Mouse (Mus musculus): ENCODE results near the gene Pctp.

Pctp gene

DNA sequence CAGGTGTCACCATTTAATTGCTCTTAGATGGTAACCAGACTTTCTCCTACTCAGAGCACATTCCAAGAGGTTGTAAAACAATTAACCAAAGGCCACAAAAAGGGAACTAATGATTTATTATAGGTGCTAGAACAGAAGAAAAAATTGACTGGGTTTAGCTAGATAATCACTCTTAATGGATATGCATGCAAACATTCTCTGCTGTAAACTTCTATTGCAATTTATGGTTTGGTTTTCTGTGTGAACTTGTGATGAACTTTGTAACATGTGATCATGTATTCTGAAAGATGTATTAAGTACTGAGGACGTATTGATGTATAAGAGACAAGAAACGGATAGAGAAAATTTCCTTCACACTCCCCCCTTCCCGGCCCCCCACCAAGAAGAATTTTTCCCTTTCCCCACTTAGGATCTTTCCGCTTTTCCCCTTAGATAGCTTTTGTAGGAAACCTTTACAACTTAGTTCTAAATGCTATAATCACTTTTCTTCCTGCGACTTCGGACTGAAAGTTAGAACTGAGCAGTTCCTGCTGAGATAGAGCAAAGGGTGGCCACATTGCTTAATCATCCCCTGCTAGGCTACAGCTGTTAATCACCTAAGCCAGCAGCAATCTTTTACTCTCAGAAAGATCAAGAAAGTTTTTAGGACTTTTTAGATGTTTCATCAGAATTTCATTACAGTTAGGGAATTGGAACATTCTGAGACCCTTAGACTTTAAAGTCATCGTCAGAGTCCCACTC is 5.3 kb upstream of the Pctp start:
- in situ Hi-C loops (cut with MboI; ENCODE audit: low sequenced_read_pairs), result no loop called here

DNA sequence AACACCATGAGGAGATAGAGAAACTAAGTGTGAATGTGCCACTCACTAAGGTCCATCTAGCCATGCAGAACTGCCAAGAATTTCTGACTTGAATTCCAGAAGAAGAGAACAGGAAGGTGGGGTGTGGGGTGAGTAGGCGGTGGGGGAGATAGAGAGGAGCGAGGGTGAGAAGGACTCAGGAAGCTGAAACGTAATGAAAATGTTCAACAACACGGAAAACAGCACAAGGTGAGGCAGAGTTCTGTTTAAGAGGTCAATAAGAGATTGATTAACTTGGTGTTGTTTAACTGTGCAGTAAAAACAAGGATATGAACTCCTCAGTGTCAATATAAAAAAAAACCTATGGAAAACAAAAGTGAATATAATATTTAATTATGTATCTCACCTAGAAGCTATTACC is 3.4 kb upstream of the Pctp start:
- in situ Hi-C loops (cut with MboI; ENCODE audit: low sequenced_read_pairs), result no loop called here

DNA sequence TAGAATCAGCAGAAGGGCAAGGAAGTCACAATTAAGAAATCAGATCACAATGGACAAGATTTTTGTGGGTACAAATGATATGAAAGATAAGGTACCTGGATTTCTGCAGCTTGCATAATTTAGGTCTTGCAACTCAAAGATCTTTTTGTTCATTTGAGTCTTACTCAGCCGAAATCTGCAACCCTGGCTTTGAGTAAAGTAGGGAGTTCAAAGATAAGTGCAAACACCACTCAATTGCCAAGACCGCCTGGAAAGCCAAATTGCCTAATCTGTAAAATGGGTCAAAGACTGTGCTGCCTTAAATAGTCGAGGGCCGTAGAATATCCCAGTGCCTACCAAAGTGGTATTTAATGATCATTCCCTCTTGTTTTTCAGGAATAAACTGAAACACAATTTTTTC is 692 bp upstream of the Pctp start:
- in situ Hi-C loops (cut with MboI; ENCODE audit: low sequenced_read_pairs), result no loop called here

DNA sequence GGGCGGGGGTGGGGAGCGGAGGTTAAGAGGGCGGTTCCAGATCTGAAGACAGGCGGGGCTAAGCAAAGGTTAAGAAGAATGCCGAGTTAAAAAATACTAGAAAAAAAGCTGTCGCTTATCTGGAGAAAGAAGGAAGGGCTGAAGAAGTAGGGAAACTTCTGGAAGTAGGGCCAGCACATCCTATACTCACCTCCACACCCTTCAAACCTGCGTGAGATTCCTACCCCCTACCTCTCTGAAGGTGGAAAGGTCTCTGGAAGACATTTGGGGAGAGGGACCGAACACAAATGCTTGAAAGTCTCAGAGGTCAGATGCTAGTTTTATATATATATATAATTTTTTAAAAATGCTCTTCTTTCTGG is 274 bp upstream of the Pctp start:
- in situ Hi-C loops (cut with MboI; ENCODE audit: low sequenced_read_pairs), result no loop called here

DNA sequence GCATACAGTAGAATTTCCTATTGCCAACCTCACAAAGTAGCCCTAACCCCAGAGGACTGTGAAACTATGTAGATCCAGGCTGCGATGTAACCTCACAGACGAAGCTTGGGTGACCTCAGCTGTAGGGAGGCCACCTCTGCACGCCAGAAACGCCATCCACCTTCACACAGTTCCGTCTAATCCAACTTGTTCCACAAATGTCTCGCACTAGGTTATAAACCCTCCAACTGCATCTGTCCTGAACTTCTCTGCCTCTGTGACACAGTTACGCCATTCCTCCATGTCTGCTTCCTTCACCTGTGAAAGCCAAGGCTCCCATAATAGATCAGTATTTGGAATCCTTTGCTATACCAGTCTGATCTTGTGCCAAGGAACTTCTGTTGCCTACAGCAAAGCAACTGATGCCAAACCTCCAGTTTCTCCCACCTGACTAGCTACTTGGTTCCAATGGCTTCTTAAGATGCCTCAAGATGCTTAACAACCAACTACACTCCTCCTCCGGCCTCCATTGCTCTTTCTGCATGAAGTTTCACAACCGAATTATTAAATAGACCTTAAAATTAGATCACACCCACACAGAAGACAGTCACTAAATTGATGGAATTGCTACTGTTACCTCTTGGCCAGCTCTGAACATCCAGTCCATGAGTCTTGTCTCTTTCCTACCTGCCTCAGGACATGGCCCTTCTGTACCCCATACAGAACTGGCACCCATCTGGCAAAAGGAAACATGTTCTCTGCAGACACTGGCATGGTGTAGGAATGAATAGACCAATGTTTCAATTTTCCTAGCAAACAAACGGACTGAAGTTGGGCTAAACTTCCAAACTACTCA is 1.1 kb downstream of the Pctp start:
- in situ Hi-C loops (cut with MboI; ENCODE audit: low sequenced_read_pairs), result no loop called here

DNA sequence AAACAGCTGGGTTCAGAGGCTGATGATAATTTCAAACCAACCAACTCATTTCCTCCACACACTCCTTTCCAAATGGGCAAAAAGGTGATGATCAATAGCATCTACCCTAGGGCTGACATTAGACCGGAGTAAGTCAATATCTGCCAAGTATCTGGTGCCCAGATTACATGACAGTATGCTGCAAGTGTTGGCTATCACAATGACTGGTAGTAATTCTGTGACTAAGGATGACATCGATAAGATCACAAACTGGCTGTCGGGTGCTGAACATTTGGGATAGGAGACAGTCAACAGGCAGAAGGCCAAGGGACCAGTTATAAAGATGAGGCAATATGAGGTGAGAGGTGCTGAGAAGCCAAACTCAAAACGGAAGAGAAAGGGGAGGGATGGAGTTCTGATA is 2.0 kb downstream of the Pctp start:
- in situ Hi-C loops (cut with MboI; ENCODE audit: low sequenced_read_pairs), result no loop called here

DNA sequence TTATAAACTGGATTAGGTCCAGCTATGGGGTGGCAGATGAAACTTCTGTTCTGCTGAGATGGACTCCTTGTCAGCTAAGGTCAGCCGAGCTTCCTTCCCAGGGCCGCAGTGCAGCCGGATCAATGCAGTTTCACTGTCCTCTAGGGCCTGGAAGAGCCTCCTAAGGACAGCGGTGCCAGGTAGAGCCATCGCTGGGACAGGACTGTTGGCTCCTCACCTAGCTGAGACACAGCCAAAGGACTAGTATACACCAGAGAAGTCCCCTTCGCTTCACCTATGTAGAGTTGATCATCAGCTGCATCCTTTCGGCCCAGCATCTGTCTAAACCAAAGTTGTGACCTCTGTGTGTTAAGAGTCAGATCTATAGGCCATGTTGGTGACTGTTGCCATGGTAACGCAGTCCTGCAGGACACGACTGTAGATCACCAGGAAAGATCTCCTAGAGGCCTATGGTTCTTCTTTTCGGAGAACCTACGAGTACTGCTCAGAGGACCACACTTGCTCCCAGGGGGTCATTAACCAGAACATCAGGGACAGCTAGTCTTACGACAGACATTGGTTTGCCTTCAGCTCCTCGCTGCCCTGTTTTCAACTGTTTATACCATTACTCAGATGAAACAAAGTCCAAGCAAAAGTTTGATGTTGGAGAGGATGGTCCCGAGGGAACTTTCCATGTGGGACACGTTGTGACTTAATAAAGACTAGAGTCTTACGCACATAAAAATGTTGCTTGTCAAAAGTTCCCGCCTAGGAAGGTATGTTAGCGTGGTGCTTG is 3.5 kb downstream of the Pctp start:
- in situ Hi-C loops (cut with MboI; ENCODE audit: low sequenced_read_pairs), result loop anchor here (10.0 to 25.0 kb wide), 2 partner anchors 166 to 613 kb away; no protein-coding TSS in a partner anchor

DNA sequence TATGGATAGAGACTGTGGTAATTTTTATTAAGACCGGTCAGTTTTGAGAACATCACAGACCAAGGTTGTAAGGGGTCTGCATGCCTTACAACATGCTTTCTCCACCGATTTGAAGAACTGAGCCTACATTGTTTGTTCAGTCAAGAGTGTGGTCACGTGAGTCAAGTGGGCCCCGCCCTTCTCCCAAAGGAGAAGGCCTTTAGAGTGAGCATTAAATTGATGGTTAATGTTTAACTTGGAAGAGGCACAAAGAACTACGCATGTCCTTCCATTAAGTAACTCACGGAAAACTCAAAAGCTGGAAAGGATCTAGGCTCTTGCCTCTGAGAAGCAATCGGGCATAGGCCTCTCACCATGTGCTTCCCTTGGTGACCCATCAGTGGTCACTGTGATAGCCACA is 5.8 kb downstream of the Pctp start:
- in situ Hi-C loops (cut with MboI; ENCODE audit: low sequenced_read_pairs), result loop anchor here (10.0 to 25.0 kb wide), 2 partner anchors 168 to 615 kb away; no protein-coding TSS in a partner anchor

DNA sequence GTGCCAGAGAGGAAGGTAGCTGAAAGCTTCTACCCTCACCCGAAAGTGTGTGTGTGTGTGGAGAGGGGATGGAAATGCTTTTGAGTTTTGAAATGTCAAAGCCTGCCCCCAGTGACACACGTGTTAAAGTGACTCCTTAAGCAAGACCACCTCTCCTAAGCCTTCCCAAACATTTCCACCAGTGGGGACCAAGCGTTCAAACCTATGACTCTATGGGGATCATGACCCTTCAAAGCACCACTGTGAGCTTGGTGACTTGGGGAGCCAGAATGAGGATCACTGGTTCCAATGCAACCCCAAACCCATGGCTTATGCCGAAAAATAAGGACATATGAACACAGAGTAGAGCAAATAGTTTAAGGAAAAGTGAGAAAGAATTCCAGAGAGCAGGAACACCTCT is 6.3 kb downstream of the Pctp start:
- in situ Hi-C loops (cut with MboI; ENCODE audit: low sequenced_read_pairs), result loop anchor here (10.0 to 25.0 kb wide), 2 partner anchors 168 to 616 kb away; no protein-coding TSS in a partner anchor

DNA sequence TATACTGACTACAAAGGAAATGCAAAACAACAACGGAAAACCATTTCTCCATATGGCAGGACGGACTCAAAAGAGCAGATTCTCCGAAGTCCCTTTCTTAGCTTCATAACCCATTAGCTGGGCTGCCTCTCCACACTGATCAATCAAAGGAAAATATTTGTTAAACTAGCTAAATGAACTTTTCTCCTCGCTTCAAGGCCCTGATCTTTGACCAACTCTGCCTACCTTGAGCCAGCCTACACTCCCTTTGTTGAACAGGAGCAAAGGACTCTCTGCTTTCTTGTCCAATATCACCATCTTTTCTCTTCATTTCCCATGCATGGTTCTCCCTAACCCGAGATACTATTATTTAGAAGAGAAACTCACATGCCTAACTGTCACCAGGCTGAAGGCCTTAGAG is 7.1 kb downstream of the Pctp start:
- in situ Hi-C loops (cut with MboI; ENCODE audit: low sequenced_read_pairs), result loop anchor here (10.0 to 25.0 kb wide), 2 partner anchors 169 to 617 kb away; no protein-coding TSS in a partner anchor

DNA sequence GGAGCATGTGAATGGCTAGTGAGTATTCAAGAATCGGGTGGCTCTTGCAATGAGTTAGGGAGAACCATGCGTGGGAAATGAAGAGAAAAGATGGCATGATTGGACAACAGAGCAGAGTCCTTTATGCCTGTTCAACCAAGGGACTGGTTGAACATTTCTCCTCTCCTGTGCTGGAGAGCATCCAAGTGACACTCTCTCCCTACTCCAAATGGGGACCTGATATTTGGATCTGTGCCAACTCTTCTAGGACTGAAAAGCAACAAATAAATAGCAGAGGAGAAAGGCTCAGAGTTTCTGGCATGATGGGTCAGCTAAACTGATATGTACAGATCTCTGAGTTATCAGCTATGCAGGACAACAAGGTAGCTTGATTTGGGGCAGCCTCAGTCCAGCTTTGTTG is 8.0 kb downstream of the Pctp start:
- in situ Hi-C loops (cut with MboI; ENCODE audit: low sequenced_read_pairs), result loop anchor here (10.0 to 25.0 kb wide), 2 partner anchors 170 to 618 kb away; no protein-coding TSS in a partner anchor

DNA sequence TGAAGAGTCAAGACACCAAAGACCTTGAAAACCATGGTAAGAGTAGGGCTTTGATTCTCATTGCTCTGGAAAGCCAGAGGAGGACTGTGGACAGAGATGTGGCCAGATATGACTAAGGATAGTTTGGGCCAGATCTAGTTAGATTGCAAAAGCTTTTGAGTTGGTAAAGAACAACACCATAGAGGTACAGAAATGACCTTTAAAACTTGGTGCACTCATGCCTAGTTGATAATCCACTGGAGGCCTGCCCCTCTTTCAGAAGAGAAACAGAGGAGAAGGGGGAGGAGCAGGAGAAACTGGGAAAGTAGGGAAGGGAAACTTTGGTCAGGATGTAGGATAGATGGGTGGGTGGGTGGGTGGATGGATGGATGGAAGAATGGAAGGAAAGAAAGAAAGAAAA is 11.0 kb downstream of the Pctp start:
- in situ Hi-C loops (cut with MboI; ENCODE audit: low sequenced_read_pairs), result loop anchor here (10.0 to 25.0 kb wide), 2 partner anchors 173 to 621 kb away; no protein-coding TSS in a partner anchor

DNA sequence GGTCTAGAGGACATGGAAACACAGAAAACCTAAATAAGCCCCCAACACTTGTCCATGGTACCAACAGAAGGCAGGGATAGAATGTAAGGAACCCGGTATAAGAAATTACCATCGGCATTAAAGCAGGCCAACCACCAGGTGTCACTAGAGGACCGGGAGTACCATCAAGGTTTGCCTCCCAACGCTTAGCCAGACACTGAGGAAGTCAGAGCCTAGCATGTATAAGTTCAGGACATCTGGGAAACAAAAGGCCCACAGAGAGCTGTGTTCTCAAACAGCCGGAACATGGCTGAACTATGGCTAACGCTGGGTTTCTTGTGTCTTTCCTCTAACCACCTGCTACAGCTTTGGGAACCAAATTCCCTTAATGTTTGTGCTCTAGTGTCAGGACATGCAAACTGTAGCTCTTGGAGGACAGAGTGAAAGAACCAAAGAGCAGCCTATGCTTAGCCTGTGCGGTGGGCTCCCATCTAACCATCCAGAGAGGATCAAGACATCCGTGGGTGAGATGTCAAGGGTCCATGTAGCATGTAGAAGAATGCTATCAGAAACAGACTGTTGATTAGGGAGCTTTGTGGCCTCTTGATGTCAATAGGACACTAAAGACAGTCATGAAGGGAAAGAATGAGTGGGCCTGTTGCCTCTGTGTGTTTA is 13.6 kb downstream of the Pctp start:
- in situ Hi-C loops (cut with MboI; ENCODE audit: low sequenced_read_pairs), result loop anchor here (25.0 kb wide), 1 partner anchor 623 kb away; no protein-coding TSS in a partner anchor

DNA sequence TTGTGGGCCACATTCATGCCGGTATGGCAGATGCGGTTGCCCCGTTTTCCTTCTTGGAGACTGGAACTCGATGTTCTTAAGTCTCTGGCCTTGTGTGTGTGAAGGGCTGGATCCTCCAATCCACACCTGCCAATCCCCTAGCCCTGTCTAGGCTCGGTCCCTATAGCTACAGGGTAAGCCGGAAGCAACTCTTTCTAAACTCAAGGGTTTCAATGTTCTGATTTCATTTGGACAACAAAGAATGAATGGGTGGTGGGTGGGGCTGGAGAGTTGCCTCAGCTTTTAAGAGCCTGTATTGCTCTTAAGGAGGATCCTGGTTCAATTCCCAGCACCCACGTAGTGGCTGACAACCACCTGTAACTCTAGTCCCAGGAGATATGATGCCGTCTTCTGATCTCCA is 16.2 kb downstream of the Pctp start:
- in situ Hi-C loops (cut with MboI; ENCODE audit: low sequenced_read_pairs), result loop anchor here (25.0 kb wide), 1 partner anchor 626 kb away; no protein-coding TSS in a partner anchor

DNA sequence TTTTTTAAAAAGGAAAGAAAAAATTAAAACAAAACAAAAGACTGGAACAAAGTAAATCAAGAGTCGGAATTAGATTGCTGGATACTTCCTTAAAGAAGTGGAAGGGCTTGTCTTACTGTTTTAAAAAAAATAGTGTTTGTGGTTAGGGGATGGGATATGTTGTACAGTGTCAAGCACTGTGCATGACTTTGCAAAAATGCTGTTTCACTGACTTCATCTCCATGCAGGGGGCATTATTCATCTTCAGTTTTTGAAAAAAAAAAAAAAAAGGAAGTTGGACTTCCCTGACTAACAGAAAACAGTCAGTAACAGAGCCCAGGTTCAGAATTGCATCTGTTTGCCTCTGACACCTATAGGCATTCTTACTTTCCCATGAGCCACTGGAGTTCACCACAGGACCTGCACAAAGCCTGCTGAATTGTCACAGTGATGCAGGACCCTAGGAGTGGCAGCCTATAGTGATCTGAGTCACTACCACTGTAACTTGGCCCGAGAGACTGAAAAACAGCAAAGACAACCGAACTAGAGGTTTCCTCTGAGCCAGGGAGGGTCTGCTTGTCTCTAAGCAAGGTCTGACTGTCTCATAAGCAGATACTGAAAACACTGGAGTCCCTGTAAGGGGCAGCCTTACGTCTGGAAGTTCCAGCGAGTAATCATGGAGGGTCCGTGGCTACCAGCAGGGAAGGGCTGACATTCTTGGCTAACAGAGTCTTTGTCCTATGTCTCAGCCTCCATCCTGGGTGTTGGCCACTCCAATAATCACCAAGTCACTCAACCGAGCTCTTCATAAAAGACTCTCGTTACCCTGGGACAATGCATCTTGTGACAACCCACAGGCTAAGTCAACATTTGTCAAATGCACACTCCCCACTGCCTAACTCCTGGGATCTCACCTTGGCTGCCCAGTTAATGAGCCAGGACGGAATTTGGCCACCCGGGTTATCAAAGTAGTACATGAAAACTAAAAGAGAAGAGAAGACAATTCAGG is 17.2 kb downstream of the Pctp start:
- in situ Hi-C loops (cut with MboI; ENCODE audit: low sequenced_read_pairs), result loop anchor here (25.0 kb wide), 1 partner anchor 627 kb away; no protein-coding TSS in a partner anchor

DNA sequence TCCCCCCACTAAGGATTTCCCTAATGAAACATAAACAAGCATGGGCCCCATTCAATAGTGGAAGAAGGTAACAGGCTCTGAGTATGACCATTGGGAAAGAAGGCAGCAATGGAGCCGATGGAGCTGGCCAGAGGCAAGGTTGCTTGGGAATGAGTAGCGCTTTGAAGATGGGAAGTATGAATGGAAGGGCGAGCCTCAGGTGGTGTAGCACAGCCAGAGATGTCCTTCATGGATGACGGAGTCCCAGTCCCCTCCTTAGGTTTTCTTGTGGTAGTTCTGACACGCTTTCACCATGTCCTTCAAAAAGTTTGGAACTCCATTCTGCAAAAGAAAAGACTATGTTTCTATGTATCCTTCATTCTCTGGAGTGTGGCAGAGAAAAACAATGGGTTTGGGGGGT is 18.3 kb downstream of the Pctp start:
- in situ Hi-C loops (cut with MboI; ENCODE audit: low sequenced_read_pairs), result loop anchor here (25.0 kb wide), 1 partner anchor 628 kb away; no protein-coding TSS in a partner anchor

DNA sequence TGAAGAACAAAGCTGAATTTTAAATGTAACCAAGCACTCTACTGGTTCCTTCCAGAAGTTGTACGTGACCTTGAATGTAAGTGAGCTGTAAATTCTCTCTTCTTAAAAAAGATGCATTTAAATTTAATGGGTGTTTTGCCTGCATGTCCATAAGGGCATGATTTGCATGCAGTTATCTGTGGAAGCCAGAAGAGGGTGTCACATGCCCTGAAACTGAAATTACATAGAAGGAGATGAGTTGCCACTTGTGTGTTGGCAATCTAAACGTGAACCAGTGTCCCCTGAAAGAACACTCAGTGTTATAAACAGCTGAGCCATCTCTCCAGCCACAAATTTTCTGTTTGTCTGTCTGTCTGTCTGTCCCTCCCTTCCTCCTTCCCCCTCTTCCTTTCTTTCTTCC is 19.8 kb downstream of the Pctp start:
- in situ Hi-C loops (cut with MboI; ENCODE audit: low sequenced_read_pairs), result loop anchor here (25.0 kb wide), 1 partner anchor 629 kb away; no protein-coding TSS in a partner anchor

DNA sequence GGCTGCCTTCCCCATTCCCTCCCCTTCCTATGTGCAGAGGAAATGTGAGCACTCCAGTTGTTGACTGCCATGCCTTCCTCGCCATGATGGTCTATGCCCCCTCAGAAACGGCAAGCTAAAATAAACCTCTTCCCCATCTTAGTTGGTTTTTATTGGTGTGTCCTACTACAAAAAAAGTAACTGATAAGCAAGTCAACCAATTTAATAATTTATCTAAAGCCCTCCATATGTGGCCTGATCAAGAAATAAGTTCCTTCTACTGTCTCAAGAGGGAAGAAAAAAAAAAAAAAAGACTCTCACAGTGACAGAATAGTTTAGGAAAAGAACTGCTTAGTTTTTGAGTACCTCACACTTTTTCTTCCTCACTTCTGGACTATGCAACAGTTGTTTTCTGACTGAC is 22.6 kb downstream of the Pctp start:
- in situ Hi-C loops (cut with MboI; ENCODE audit: low sequenced_read_pairs), result loop anchor here (25.0 kb wide), 1 partner anchor 632 kb away; no protein-coding TSS in a partner anchor
